Mouse (Mus musculus) small intestine, adult 2 months (tissue): ENCODE measurements around the gene Rabif. TPM values are rescaled to one million over a fixed set of nuclear protein-coding genes. Genes with fewer than 3 reads are reported as not detected.
A peak's percentile ranks its signal among the peaks of the same experiment; 100 is the strongest.

ENCODE experiments used
- H3K27ac ChIP-seq: fragments of 200-500 bp; 2 replicates; pipeline ENCODE4 v1.5.1; 2012; ENCODE audit warnings: low read depth, low read length, control low read depth, inconsistent platforms; ENCODE audit not compliant: insufficient read depth
- H3K27me3 ChIP-seq: fragments of 200-500 bp; 2 replicates; pipeline ENCODE4 v1.6.1; 2012; ENCODE audit warnings: mild to moderate bottlenecking, moderate library complexity, low read length, inconsistent platforms; ENCODE audit not compliant: control insufficient read depth, insufficient read depth
- H3K36me3 ChIP-seq: fragments of 200-500 bp; 2 replicates; pipeline ENCODE4 v1.6.1; 2012; ENCODE audit warnings: mild to moderate bottlenecking, low read length, control low read depth, inconsistent platforms; ENCODE audit not compliant: control insufficient read depth, insufficient read depth
- H3K4me1 ChIP-seq: fragments of 200-500 bp; 2 replicates; pipeline ENCODE4 v1.6.1; 2012; ENCODE audit warnings: low read length, inconsistent platforms, mixed read lengths; ENCODE audit not compliant: control insufficient read depth, insufficient read depth, insufficient read length
- H3K4me3 ChIP-seq: fragments of 200-500 bp; 2 replicates; pipeline ENCODE4 v1.5.1; 2012; ENCODE audit warnings: low read depth, mild to moderate bottlenecking, control low read depth, inconsistent platforms, low read length, moderate library complexity
- CTCF ChIP-seq: fragments of 200-500 bp; IDR thresholded peaks from 2 replicates; pipeline ENCODE4 v1.5.1; 2012; ENCODE audit warnings: low read depth, mild to moderate bottlenecking, control low read depth, inconsistent platforms, low read length, moderate library complexity, mixed read lengths; ENCODE audit not compliant: insufficient replicate concordance, insufficient read length; ENCODE audit errors: extremely low read depth
- POLR2A ChIP-seq: fragments of 200-500 bp; IDR thresholded peaks from 2 replicates; pipeline ENCODE4 v1.6.1; 2012; ENCODE audit warnings: low read depth, mild to moderate bottlenecking, control low read depth, inconsistent platforms, low read length, moderate library complexity
- WGBS: fragments of 180-500 bp; shearing (Covaris S2); methylation state at CpG from one replicate; pipeline ENCODE4 v1.1.7; 2018; 5-methylcytosine and 5-hydroxymethylcytosine counted together
- polyA plus RNA-seq: library from polyadenylated mRNA; depleted of rRNA; stranded (reverse); fragments of >200 nt; gene quantifications from 2 replicates; pipeline ENCODE4 v1.2.3, GENCODE M21; 2012

Gene Rabif
- polyA plus RNA-seq, 1 experiment = 8.5 TPM

GRCm38 (mm10) chr1:134535054-134535453 is 40.6 kb downstream of the Rabif start:
- peaks cover 10% of the 10 kb centered on the region for H3K4me1 ChIP-seq
- H3K27ac ChIP-seq = no peak overlapping the region
- no peak overlapping the region for H3K4me3 ChIP-seq
- TF ChIP-seq POLR2A (no peak), CTCF (no peak)
- H3K27me3 ChIP-seq = no peaks in the 10 kb centered on the region
- 98% methylated on average over 1 of the region's 1 CpGs for WGBS
- no peaks in the 10 kb centered on the region for H3K36me3 ChIP-seq

DNA sequence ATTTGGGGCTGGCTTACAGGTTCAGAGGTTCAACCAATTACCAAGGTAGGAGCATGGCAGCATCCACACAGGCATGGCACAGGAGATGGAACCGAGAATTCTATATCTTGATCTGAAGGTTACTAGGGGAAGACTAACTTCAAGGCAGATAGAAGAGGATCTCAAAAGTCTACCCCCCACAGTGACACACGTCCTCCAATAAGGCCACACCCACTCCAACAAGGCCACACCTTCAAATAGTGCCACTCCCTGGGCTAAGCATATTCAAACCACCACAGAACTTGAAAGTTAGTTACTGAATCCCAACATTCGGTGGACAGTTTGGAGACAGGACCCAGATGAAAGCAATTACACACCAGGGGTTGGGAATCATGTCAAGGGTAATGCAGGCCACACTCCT is 41.1 kb downstream of the Rabif start:
- WGBS = 70% methylated on average over 3 of the region's 3 CpGs
- Histone ChIP-seq H3K27me3 (no peaks in the 10 kb centered on the region), H3K4me3 (no peak overlapping the region), H3K27ac (no peak overlapping the region), H3K4me1 (peaks cover 10% of the 10 kb centered on the region), H3K36me3 (no peaks in the 10 kb centered on the region)
- no peak for TF ChIP-seq POLR2A

GRCm38 (mm10) chr1:134540610-134541009 is 46.2 kb downstream of the Rabif start:
- peaks cover 9% of the 10 kb centered on the region for H3K4me1 ChIP-seq
- no peaks in the 10 kb centered on the region for H3K27me3 ChIP-seq
- WGBS = 96% methylated on average over 10 of the region's 10 CpGs
- TF ChIP-seq CTCF (no peak), POLR2A (no peak)
- H3K27ac ChIP-seq = no peak overlapping the region
- no peak overlapping the region for H3K4me3 ChIP-seq
- H3K36me3 ChIP-seq = no peaks in the 10 kb centered on the region

GRCm38 (mm10) chr1:134548231-134548630 is 53.8 kb downstream of the Rabif start:
- Histone ChIP-seq H3K27ac (no peak overlapping the region), H3K36me3 (no peaks in the 10 kb centered on the region), H3K27me3 (no peaks in the 10 kb centered on the region), H3K4me1 (no peaks in the 10 kb centered on the region), H3K4me3 (no peak overlapping the region)
- 75% methylated on average over 4 of the region's 4 CpGs for WGBS
- TF ChIP-seq POLR2A (no peak), CTCF (no peak)

- Histone ChIP-seq H3K27me3 (no peaks in the 10 kb centered on the region), H3K27ac (no peak within 1 kb of the TSS), H3K4me1 (no peaks in the 10 kb centered on the region), H3K36me3 (no peaks in the 10 kb centered on the region), H3K4me3 (no peak within 1 kb of the TSS)
- no peak for TF ChIP-seq POLR2A
- no peak for TF ChIP-seq CTCF
- 66% methylated on average over 7 of the region's 7 CpGs for WGBS
Observed at GRCm38 (mm10) chr1:134549632-134550132, 55.2 kb downstream of the Rabif start, which contains the start of gene Mgat4e. TSS of gene Mgat4e (minus strand) at chr1:134549682.

DNA sequence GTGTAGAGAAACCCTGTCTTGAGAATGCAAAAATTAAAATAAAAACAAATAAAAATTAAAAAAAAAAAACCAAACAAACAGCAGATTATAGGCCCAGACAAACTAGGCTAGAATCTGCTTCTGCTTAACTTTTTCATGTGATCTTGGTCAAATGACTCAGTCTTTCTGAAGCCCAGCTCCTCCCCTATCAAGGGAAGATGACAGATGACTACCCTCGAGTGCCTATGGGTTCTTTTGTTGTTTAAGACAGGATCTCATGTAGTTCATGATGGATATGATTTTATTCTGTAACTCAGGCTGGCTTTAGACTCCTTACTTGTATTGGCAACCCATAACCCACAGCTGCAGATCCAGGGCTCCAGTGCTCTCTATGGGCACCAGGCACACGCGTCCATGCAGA is 57.4 kb downstream of the Rabif start:
- WGBS = 80% methylated on average over 3 of the region's 3 CpGs
- H3K4me1 ChIP-seq = peaks cover 12% of the 10 kb centered on the region; the same call in 1 of the 2 replicates
- H3K27me3 ChIP-seq = no peaks in the 10 kb centered on the region
- no peak for TF ChIP-seq CTCF
- TF ChIP-seq POLR2A = no peak
- H3K36me3 ChIP-seq = no peaks in the 10 kb centered on the region
- H3K27ac ChIP-seq = no peak overlapping the region
- H3K4me3 ChIP-seq = no peak overlapping the region

DNA sequence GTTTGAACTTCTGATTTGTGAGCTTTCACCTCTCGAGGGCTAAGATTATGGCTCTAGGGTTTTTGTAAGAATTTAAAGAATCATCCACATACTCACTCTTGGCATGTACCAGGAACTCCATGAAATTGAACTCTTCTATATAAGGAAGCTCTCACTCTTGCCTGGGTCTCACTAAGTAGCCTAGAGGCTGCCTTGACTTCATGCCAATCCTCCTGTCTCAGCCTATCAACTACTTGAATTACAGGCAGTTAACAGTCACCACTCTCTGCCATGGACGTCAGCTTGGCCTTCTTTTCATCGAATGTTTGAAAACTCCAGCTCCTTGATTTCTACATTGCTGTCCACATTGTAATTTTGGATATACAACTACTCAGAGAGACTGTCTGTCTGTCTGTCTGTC is 57.9 kb downstream of the Rabif start:
- Histone ChIP-seq H3K27me3 (no peaks in the 10 kb centered on the region), H3K4me1 (peaks cover 12% of the 10 kb centered on the region; the same call in 1 of the 2 replicates), H3K4me3 (no peak overlapping the region), H3K36me3 (no peaks in the 10 kb centered on the region), H3K27ac (no peak overlapping the region)
- WGBS = 75% methylated on average over 3 of the region's 3 CpGs
- no peak for TF ChIP-seq POLR2A
- no peak for TF ChIP-seq CTCF

GRCm38 (mm10) chr1:134555240-134555870 is 60.9 kb downstream of the Rabif start:
- WGBS = 26% methylated on average over 13 of the region's 13 CpGs
- no peaks in the 10 kb centered on the region for H3K27me3 ChIP-seq
- no peak overlapping the region for H3K27ac ChIP-seq
- TF ChIP-seq CTCF = no peak
- H3K4me3 ChIP-seq = 0 out of 2 replicates have a peak overlapping the region, but pooled peaks have one; percentile 90
- no peaks in the 10 kb centered on the region for H3K36me3 ChIP-seq
- peaks cover 12% of the 10 kb centered on the region; the same call in 1 of the 2 replicates for H3K4me1 ChIP-seq
